Mouse (Mus musculus): ENCODE data around the gene Mpzl3. TPM values are rescaled to one million over a fixed set of nuclear protein-coding genes. Genes with fewer than 3 reads are reported as not detected.
A peak's percentile ranks its signal among the peaks of the same experiment; 100 is the strongest.

Mpzl3 gene
- total and polyA plus RNA-seq, 3 experiments = 3.1 to 5.3 (median 5.2) TPM

- Histone ChIP-seq H3K9me3 (replicated peaks; ENCODE audit: low read length) (no peaks in the 10 kb centered on the region), H3K4me2 (ENCODE audit: insufficient read depth, low read depth, poor library complexity, severe bottlenecking) (no peak overlapping the region), H3K27ac (ENCODE audit: insufficient read depth, low read depth) (no peak overlapping the region), H3K9ac (ENCODE audit: insufficient read depth, low read depth) (no peak overlapping the region), H3K79me2 (replicated peaks; ENCODE audit: control insufficient read depth, extremely low read depth, insufficient read depth, poor library complexity, severe bottlenecking) (no peaks in the 10 kb centered on the region), H3K4me1 (ENCODE audit: control insufficient read depth in 1 of 2, insufficient read depth in 2 of 2) (peaks cover 8 to 35% of the 10 kb centered on the region in 2 experiments), H3K4me3 (replicated peaks in 1 of 3; ENCODE audit: low read depth in 2 of 3, low read length in 2 of 3, poor library complexity in 1 of 3) (no peak overlapping the region), H3K27me3 (replicated peaks) (peaks cover 34% of the 10 kb centered on the region), H3K36me3 (replicated peaks in 1 of 2; ENCODE audit: control insufficient read depth in 1 of 2, insufficient read depth in 1 of 2, low read length in 1 of 2) (no peaks in the 10 kb centered on the region)
- dilution Hi-C loops (cut with MboI; ENCODE audit: extremely low pct_ligation_motif_present, extremely low pct_unique_long_range_greater_than_20kb, low sequenced_read_pairs) = no loop called here
- TF ChIP-seq NELFE (IDR thresholded peaks at IDR 0.05; ENCODE audit: low read depth, low read length) = no peak
- TF ChIP-seq ZMIZ1 (IDR thresholded peaks at IDR 0.05; ENCODE audit: low read depth, low read length) = no peak
- TF ChIP-seq CHD1 (IDR thresholded peaks at IDR 0.05; ENCODE audit: low read depth, low read length) = no peak
- TF ChIP-seq KAT2A (IDR thresholded peaks at IDR 0.05; ENCODE audit: insufficient replicate concordance, low read length) = no peak
- TF ChIP-seq ZKSCAN1 (IDR thresholded peaks at IDR 0.05; ENCODE audit: borderline replicate concordance, low read depth, low read length) = no peak
- no peak for TF ChIP-seq TCF12 (IDR thresholded peaks at IDR 0.05; ENCODE audit: low read depth, low read length)
- no peak for TF ChIP-seq USF2 (conservative IDR thresholded peaks at IDR 0.05; ENCODE audit: low read depth, low read length)
- DNase-seq (ENCODE audit: extremely low read depth) = no peak
- in situ Hi-C loops (cut with MboI; ENCODE audit: low pct_ligation_motif_present, low pct_unique_long_range_greater_than_20kb, low sequenced_read_pairs) = loop anchor here (5.0 kb wide), 1 partner anchor 91 kb away; no protein-coding TSS in a partner anchor
Observed at GRCm38 (mm10) chr9:45118552-45118951, 63.6 kb downstream of the Mpzl3 start.

- no peaks in the 10 kb centered on the region for H3K9me3 ChIP-seq (replicated peaks; ENCODE audit: low read length)
- H3K79me2 ChIP-seq (replicated peaks; ENCODE audit: control insufficient read depth, extremely low read depth, insufficient read depth, poor library complexity, severe bottlenecking) = no peaks in the 10 kb centered on the region
- no peaks in the 10 kb centered on the region for H3K36me3 ChIP-seq (replicated peaks in 1 of 2; ENCODE audit: control insufficient read depth in 1 of 2, insufficient read depth in 1 of 2, low read length in 1 of 2)
- peak; percentile 15 for DNase-seq (ENCODE audit: extremely low read depth)
- in situ Hi-C loops (cut with MboI; ENCODE audit: low pct_ligation_motif_present, low pct_unique_long_range_greater_than_20kb, low sequenced_read_pairs) (loop anchor here (5.0 kb wide), 1 partner anchor 92 kb away; no protein-coding TSS in a partner anchor), dilution Hi-C loops (cut with MboI; ENCODE audit: extremely low pct_ligation_motif_present, extremely low pct_unique_long_range_greater_than_20kb, low sequenced_read_pairs) (no loop called here)
- TF ChIP-seq SMC3 (IDR thresholded peaks at IDR 0.05; ENCODE audit: low read depth, low read length) (peak; percentile 32; the same call in 1 of the 2 replicates), MEF2A (IDR thresholded peaks at IDR 0.05; ENCODE audit: borderline replicate concordance, low read depth, low read length) (no peak), ELF1 (IDR thresholded peaks at IDR 0.05; ENCODE audit: low read depth, low read length) (no peak), PAX5 (IDR thresholded peaks at IDR 0.05; ENCODE audit: low read length) (no peak), TCF12 (IDR thresholded peaks at IDR 0.05; ENCODE audit: low read depth, low read length) (no peak), MYC (IDR thresholded peaks at IDR 0.05; ENCODE audit: low read depth, low read length) (no peak), ZMIZ1 (IDR thresholded peaks at IDR 0.05; ENCODE audit: low read depth, low read length) (no peak), IRF4 (IDR thresholded peaks at IDR 0.05; ENCODE audit: low read depth, low read length) (no peak), CTCF (conservative IDR thresholded peaks at IDR 0.05 in 1 of 2, IDR thresholded peaks at IDR 0.05 in 1 of 2; ENCODE audit: low read depth in 2 of 2, low read length in 2 of 2) (peak; percentile 38 to 65; a peak in 3 of 4 replicates), USF2 (conservative IDR thresholded peaks at IDR 0.05; ENCODE audit: low read depth, low read length) (no peak; the same call in 1 of the 2 replicates), ZNF384 (IDR thresholded peaks at IDR 0.05; ENCODE audit: low read depth, low read length) (no peak), MAFK (IDR thresholded peaks at IDR 0.05; ENCODE audit: insufficient replicate concordance, low read length) (no peak), JUN (IDR thresholded peaks at IDR 0.05; ENCODE audit: insufficient read depth, low read depth, low read length) (no peak), MAX (IDR thresholded peaks at IDR 0.05; ENCODE audit: low read length) (no peak), SIN3A (IDR thresholded peaks at IDR 0.05; ENCODE audit: low read length) (no peak), RAD21 (IDR thresholded peaks at IDR 0.05; ENCODE audit: low read depth, low read length) (peak; percentile 70), USF1 (IDR thresholded peaks at IDR 0.05; ENCODE audit: low read depth, low read length) (peak; percentile 41), CHD2 (IDR thresholded peaks at IDR 0.05; ENCODE audit: low read length) (no peak), JUND (conservative IDR thresholded peaks at IDR 0.05; ENCODE audit: low read depth, low read length) (no peak)
- H3K4me2 ChIP-seq (ENCODE audit: insufficient read depth, low read depth, poor library complexity, severe bottlenecking) = no peak overlapping the region
- peaks cover 34% of the 10 kb centered on the region for H3K27me3 ChIP-seq (replicated peaks)
- H3K4me3 ChIP-seq (replicated peaks in 1 of 3; ENCODE audit: low read depth in 2 of 3, low read length in 2 of 3, poor library complexity in 1 of 3) = no peak overlapping the region
- peaks cover 8 to 35% of the 10 kb centered on the region in 2 experiments for H3K4me1 ChIP-seq (ENCODE audit: control insufficient read depth in 1 of 2, insufficient read depth in 2 of 2)
- H3K9ac ChIP-seq (ENCODE audit: insufficient read depth, low read depth) = no peak overlapping the region
- no peak overlapping the region for H3K27ac ChIP-seq (ENCODE audit: insufficient read depth, low read depth)
Observed at GRCm38 (mm10) chr9:45119316-45119953, 64.4 kb downstream of the Mpzl3 start.

All from CH12.LX (cell line).